Mouse (Mus musculus): Measurements from ENCODE around the gene Ptcd3. TPM values are rescaled to one million over a fixed set of nuclear protein-coding genes. Genes with fewer than 3 reads are reported as not detected.
"Not testable (repeated sequence)": the region's sequence is repeated elsewhere in the genome, so short reads cannot be mapped to it uniquely, and the experiment has no call there.

Ptcd3 gene
- polyA plus RNA-seq, 1 experiment from 2014 or later = 131 TPM

GRCm38 (mm10) chr6:71932347-71932746 lies 23.8 kb upstream of the Ptcd3 start:
- no peak overlapping the region for H3K4me3 ChIP-seq (ENCODE audit: low read length)
- no peaks in the 10 kb centered on the region for H3K4me1 ChIP-seq (ENCODE audit: control insufficient read depth, insufficient read depth, low read length)
- H3K9ac ChIP-seq (ENCODE audit: low read depth, low read length) = no peak overlapping the region
- 81% methylated on average over 5 of the region's 5 CpGs for WGBS
- ATAC-seq (ENCODE audit: low FRiP score, low TSS enrichment) = no peak
- no peaks in the 10 kb centered on the region for H3K9me3 ChIP-seq (ENCODE audit: control insufficient read depth, low read length)
- no peak overlapping the region for H3K4me2 ChIP-seq (replicated peaks; ENCODE audit: low read depth, low read length)
- no peak overlapping the region for H3K27ac ChIP-seq (ENCODE audit: low read depth, low read length)
- peaks cover 86% of the 10 kb centered on the region for H3K36me3 ChIP-seq (ENCODE audit: control insufficient read depth, insufficient read depth, low read length)
- H3K27me3 ChIP-seq (ENCODE audit: control insufficient read depth, insufficient read depth, low read length) = no peaks in the 10 kb centered on the region

GRCm38 (mm10) chr6:71930830-71931437 lies 22.4 kb upstream of the Ptcd3 start:
- no peak for ATAC-seq (ENCODE audit: low FRiP score, low TSS enrichment)
- Histone ChIP-seq H3K9ac (ENCODE audit: low read depth, low read length) (no peak overlapping the region), H3K27me3 (ENCODE audit: control insufficient read depth, insufficient read depth, low read length) (no peaks in the 10 kb centered on the region), H3K4me3 (ENCODE audit: low read length) (no peak overlapping the region), H3K4me1 (ENCODE audit: control insufficient read depth, insufficient read depth, low read length) (no peaks in the 10 kb centered on the region), H3K4me2 (replicated peaks; ENCODE audit: low read depth, low read length) (no peak overlapping the region), H3K9me3 (ENCODE audit: control insufficient read depth, low read length) (no peaks in the 10 kb centered on the region), H3K36me3 (ENCODE audit: control insufficient read depth, insufficient read depth, low read length) (peaks cover 85% of the 10 kb centered on the region), H3K27ac (ENCODE audit: low read depth, low read length) (no peak overlapping the region)
- 88% methylated on average over 12 of the region's 12 CpGs for WGBS

GRCm38 (mm10) chr6:71930053-71930452 lies 21.5 kb upstream of the Ptcd3 start:
- no peaks in the 10 kb centered on the region for H3K9me3 ChIP-seq (ENCODE audit: control insufficient read depth, low read length)
- ATAC-seq (ENCODE audit: low FRiP score, low TSS enrichment) = no peak
- H3K4me2 ChIP-seq (replicated peaks; ENCODE audit: low read depth, low read length) = no peak overlapping the region
- H3K4me3 ChIP-seq (ENCODE audit: low read length) = no peak overlapping the region
- H3K27ac ChIP-seq (ENCODE audit: low read depth, low read length) = no peak overlapping the region
- no peaks in the 10 kb centered on the region for H3K27me3 ChIP-seq (ENCODE audit: control insufficient read depth, insufficient read depth, low read length)
- no peak overlapping the region for H3K9ac ChIP-seq (ENCODE audit: low read depth, low read length)
- peaks cover 80% of the 10 kb centered on the region for H3K36me3 ChIP-seq (ENCODE audit: control insufficient read depth, insufficient read depth, low read length)
- H3K4me1 ChIP-seq (ENCODE audit: control insufficient read depth, insufficient read depth, low read length) = no peaks in the 10 kb centered on the region
- WGBS = 87% methylated on average over 10 of the region's 10 CpGs

GRCm38 (mm10) chr6:71927911-71928310 lies 19.4 kb upstream of the Ptcd3 start:
- Histone ChIP-seq H3K4me1 (ENCODE audit: control insufficient read depth, insufficient read depth, low read length) (no peaks in the 10 kb centered on the region), H3K9ac (ENCODE audit: low read depth, low read length) (no peak overlapping the region), H3K9me3 (ENCODE audit: control insufficient read depth, low read length) (no peaks in the 10 kb centered on the region), H3K36me3 (ENCODE audit: control insufficient read depth, insufficient read depth, low read length) (peaks cover 86% of the 10 kb centered on the region), H3K4me3 (ENCODE audit: low read length) (no peak overlapping the region), H3K27me3 (ENCODE audit: control insufficient read depth, insufficient read depth, low read length) (no peaks in the 10 kb centered on the region), H3K27ac (ENCODE audit: low read depth, low read length) (no peak overlapping the region), H3K4me2 (replicated peaks; ENCODE audit: low read depth, low read length) (no peak overlapping the region)
- 0 out of 2 replicates have a peak, but pooled peaks have one; percentile 46 for ATAC-seq (ENCODE audit: low FRiP score, low TSS enrichment)

GRCm38 (mm10) chr6:71925233-71925632 lies 16.7 kb upstream of the Ptcd3 start:
- 92% methylated on average over 5 of the region's 5 CpGs for WGBS
- H3K27me3 ChIP-seq (ENCODE audit: control insufficient read depth, insufficient read depth, low read length); H3K9ac ChIP-seq (ENCODE audit: low read depth, low read length); H3K4me2 ChIP-seq (replicated peaks; ENCODE audit: low read depth, low read length); ATAC-seq (ENCODE audit: low FRiP score, low TSS enrichment); H3K27ac ChIP-seq (ENCODE audit: low read depth, low read length); H3K4me3 ChIP-seq (ENCODE audit: low read length); H3K4me1 ChIP-seq (ENCODE audit: control insufficient read depth, insufficient read depth, low read length); H3K9me3 ChIP-seq (ENCODE audit: control insufficient read depth, low read length): not testable (repeated sequence)
- peaks cover 85% of the 10 kb centered on the region for H3K36me3 ChIP-seq (ENCODE audit: control insufficient read depth, insufficient read depth, low read length)

- no peak overlapping the region for H3K27ac ChIP-seq (ENCODE audit: low read depth, low read length)
- no peak overlapping the region for H3K9ac ChIP-seq (ENCODE audit: low read depth, low read length)
- WGBS = 96% methylated on average over 7 of the region's 7 CpGs
- H3K9me3 ChIP-seq (ENCODE audit: control insufficient read depth, low read length) = no peaks in the 10 kb centered on the region
- H3K27me3 ChIP-seq (ENCODE audit: control insufficient read depth, insufficient read depth, low read length) = no peaks in the 10 kb centered on the region
- no peak overlapping the region for H3K4me2 ChIP-seq (replicated peaks; ENCODE audit: low read depth, low read length)
- H3K4me1 ChIP-seq (ENCODE audit: control insufficient read depth, insufficient read depth, low read length) = no peaks in the 10 kb centered on the region
- H3K4me3 ChIP-seq (ENCODE audit: low read length) = no peak overlapping the region
- ATAC-seq (ENCODE audit: low FRiP score, low TSS enrichment) = no peak
- peaks cover 90% of the 10 kb centered on the region for H3K36me3 ChIP-seq (ENCODE audit: control insufficient read depth, insufficient read depth, low read length)
Observed at GRCm38 (mm10) chr6:71920752-71921151, 12.2 kb upstream of the Ptcd3 start.

GRCm38 (mm10) chr6:71911686-71912450 lies 3.3 kb upstream of the Ptcd3 start:
- no peak overlapping the region for H3K9ac ChIP-seq (ENCODE audit: low read depth, low read length)
- no peaks in the 10 kb centered on the region for H3K9me3 ChIP-seq (ENCODE audit: control insufficient read depth, low read length)
- no peak overlapping the region for H3K4me3 ChIP-seq (ENCODE audit: low read length)
- H3K27ac ChIP-seq (ENCODE audit: low read depth, low read length) = no peak overlapping the region
- ATAC-seq (ENCODE audit: low FRiP score, low TSS enrichment) = no peak
- H3K36me3 ChIP-seq (ENCODE audit: control insufficient read depth, insufficient read depth, low read length) = peaks cover 33% of the 10 kb centered on the region
- no peaks in the 10 kb centered on the region for H3K27me3 ChIP-seq (ENCODE audit: control insufficient read depth, insufficient read depth, low read length)
- no peak overlapping the region for H3K4me2 ChIP-seq (replicated peaks; ENCODE audit: low read depth, low read length)
- 77% methylated on average over 5 of the region's 5 CpGs for WGBS
- peaks cover 10% of the 10 kb centered on the region; the same call in 1 of the 2 replicates for H3K4me1 ChIP-seq (ENCODE audit: control insufficient read depth, insufficient read depth, low read length)

GRCm38 (mm10) chr6:71909840-71910239 lies 1.3 kb upstream of the Ptcd3 start:
- WGBS = 76% methylated on average over 6 of the region's 6 CpGs
- H3K36me3 ChIP-seq (ENCODE audit: control insufficient read depth, insufficient read depth, low read length) = peaks cover 30% of the 10 kb centered on the region
- peak overlapping the region; percentile 82 for H3K4me2 ChIP-seq (replicated peaks; ENCODE audit: low read depth, low read length)
- H3K9me3 ChIP-seq (ENCODE audit: control insufficient read depth, low read length) = no peaks in the 10 kb centered on the region
- H3K4me3 ChIP-seq (ENCODE audit: low read length) = peak overlapping the region; percentile 85; the same call in 1 of the 2 replicates
- no peak for ATAC-seq (ENCODE audit: low FRiP score, low TSS enrichment)
- no peaks in the 10 kb centered on the region for H3K27me3 ChIP-seq (ENCODE audit: control insufficient read depth, insufficient read depth, low read length)
- H3K27ac ChIP-seq (ENCODE audit: low read depth, low read length) = no peak overlapping the region
- H3K4me1 ChIP-seq (ENCODE audit: control insufficient read depth, insufficient read depth, low read length) = peaks cover 10% of the 10 kb centered on the region; the same call in 1 of the 2 replicates
- H3K9ac ChIP-seq (ENCODE audit: low read depth, low read length) = no peak overlapping the region; the same call in 1 of the 2 replicates

- Histone ChIP-seq H3K4me3 (ENCODE audit: low read length) (peak overlapping the region; percentile 85), H3K36me3 (ENCODE audit: control insufficient read depth, insufficient read depth, low read length) (peaks cover 32% of the 10 kb centered on the region), H3K9me3 (ENCODE audit: control insufficient read depth, low read length) (no peaks in the 10 kb centered on the region), H3K27ac (ENCODE audit: low read depth, low read length) (no peak overlapping the region), H3K27me3 (ENCODE audit: control insufficient read depth, insufficient read depth, low read length) (no peaks in the 10 kb centered on the region), H3K9ac (ENCODE audit: low read depth, low read length) (peak overlapping the region; percentile 73; the same call in 1 of the 2 replicates), H3K4me1 (ENCODE audit: control insufficient read depth, insufficient read depth, low read length) (peaks cover 10% of the 10 kb centered on the region; the same call in 1 of the 2 replicates), H3K4me2 (replicated peaks; ENCODE audit: low read depth, low read length) (peak overlapping the region; percentile 82)
- ATAC-seq (ENCODE audit: low FRiP score, low TSS enrichment) = peak; percentile 10; the same call in 1 of the 2 replicates
- WGBS = 27% methylated on average over 10 of the region's 10 CpGs
Observed at GRCm38 (mm10) chr6:71909384-71909783, 834 bp upstream of the Ptcd3 start.

Data from kidney, embryonic 14.5 days (tissue).